Mouse (Mus musculus) CD4-positive, CD25-positive, alpha-beta regulatory T cell, adult 4 months (primary cell): ENCODE measurements around the gene Gm20481. TPM values are rescaled to one million over a fixed set of nuclear protein-coding genes. Genes with fewer than 3 reads are reported as not detected.
"Not testable (repeated sequence)": the region's sequence is repeated elsewhere in the genome, so short reads cannot be mapped to it uniquely, and the experiment has no call there.

Experiments used
- ATAC-seq: one replicate; pipeline ENCODE4 v1.8.0; 2017
- polyA plus RNA-seq, 2 experiments: library from polyadenylated mRNA; unstranded; fragments of 100-300 nt; shearing (Covaris generic); gene quantifications; one replicate each; pipeline ENCODE4 v1.2.1; 2017

Gene Gm20481
- polyA plus RNA-seq, 2 experiments from 2014 or later: 3.1 TPM; not detected in 1

DNA sequence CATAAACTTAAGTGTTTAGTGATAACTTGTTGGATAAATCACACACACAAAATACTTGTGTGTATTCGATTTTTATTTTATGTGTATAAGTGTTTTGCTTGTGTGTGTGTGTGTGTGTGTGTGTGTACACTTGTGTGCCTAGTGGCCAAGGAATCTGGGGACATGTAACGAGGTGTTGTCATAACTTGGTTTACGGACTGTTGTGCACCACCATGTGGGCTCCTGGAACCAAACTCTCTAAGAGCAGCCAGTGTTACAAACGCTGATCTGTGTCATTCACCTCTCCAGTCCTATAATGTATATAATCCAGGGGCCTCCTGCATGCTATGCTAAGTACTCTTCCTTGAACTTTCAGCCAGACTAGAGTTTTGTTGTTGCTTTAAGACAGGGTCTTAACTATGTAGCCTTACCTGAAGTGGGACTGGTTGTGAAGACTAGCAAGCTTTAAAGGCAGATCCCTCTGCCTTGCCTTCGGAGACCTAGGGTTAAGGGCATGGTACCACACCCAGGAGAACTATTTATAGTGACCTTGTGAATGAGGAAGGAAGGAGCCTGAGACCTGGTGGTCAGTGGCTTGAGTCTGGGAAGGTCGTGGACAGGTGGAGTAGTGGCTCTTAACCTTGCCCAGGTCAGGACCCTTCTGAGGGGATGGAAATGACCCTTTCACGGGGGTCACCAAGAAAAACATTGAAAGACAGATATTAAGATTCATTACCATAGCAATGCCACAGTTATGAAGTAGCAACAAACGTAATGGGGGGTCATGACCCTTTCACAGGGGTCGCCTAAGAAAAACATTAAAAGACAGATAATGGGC lies 33.5 kb downstream of the Gm20481 start:
- no peak for ATAC-seq

DNA sequence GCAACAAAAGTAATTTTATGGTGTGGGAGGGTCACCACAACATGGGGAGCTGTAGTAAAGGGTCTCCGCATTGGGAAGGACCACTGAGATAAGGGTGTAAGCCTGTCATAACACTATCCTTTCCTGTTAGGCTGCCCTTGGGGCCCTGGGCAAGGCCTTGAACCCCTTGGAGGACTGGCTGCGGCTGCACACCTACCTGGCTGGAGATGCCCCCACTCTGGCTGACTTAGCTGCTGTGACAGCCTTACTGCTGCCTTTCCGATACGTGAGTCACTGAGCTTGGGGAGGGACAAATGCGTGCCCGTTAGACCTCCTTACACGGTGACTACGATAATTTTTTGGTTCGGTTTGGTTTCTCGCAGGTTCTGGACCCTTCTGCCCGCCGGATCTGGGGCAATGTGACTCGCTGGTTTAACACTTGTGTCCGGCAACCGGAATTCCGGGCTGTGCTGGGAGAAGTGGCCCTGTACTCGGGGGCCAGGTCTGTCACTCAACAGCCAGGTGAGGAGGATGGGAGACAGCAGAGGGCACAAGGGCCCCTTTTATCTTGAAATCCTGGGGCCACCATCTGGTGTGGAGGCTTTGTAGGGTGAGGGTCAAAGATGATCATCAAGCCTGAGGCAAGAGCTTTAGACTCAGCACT lies 34.5 kb downstream of the Gm20481 start:
- no peak for ATAC-seq

DNA sequence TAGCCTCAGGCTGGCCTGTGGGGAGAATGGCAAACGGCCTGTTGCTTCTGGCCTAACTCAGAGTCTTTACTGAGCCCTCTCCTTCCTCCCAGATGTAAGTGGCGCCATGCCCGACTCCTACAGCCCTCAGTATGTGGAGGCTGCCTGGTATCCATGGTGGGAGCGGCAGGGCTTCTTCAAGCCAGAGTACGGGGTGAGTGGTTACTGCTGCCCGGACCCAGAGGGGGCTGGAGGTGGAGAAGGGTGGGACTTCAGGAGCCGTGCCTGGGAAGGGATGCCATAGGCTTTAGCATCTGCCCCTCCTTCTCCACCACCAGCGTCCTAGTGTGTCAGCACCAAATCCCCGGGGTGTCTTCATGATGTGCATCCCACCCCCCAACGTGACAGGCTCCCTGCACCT lies 35.4 kb downstream of the Gm20481 start:
- ATAC-seq: no peak

DNA sequence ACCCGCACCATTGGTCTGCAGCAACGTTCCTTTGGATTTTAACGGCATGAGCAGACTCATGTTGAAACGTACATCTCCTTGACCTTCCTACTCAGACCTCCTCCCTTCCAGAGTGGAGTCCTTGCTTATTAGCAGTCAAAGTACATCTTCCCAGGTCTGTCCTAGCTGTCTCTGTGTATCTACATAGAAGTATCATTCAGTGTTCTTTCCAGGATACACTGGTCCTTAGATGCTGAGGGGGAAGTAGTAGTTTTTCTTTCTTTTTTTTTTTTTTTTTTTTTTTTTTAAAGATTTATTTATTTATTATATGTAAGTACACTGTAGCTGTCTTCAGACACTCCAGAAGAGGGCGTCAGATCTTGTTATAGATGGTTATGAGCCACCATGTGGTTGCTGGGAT lies 36.2 kb downstream of the Gm20481 start:
- not testable (repeated sequence) for ATAC-seq

DNA sequence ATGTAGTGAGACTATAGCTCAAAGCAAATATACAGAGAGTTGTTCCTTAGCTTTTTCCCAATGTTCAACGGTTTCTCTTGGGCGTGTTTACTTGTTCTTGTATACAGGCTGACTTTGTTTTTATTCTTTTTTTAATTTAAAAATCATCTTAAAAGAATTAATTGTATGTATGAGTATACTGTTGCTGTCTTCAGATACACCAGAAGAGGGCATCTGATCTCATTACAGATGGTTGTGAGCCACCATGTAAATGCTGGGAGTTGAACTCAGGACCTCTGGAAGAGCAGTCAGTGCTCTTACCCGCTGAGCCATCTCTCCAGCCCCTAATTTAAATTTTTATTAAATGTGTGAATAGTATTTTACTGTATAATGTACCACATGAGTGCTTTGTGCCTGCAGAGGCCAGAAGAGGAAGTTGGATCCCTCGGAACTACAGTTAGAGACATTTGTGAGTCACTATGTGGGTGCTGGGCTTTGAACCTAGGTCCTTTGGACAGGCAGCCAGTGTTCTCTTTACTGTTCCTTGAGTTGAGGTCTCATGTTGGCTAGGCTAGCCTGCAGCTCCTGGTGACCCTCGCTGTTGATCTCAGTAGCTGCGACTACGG lies 37.8 kb downstream of the Gm20481 start:
- ATAC-seq: no peak

DNA sequence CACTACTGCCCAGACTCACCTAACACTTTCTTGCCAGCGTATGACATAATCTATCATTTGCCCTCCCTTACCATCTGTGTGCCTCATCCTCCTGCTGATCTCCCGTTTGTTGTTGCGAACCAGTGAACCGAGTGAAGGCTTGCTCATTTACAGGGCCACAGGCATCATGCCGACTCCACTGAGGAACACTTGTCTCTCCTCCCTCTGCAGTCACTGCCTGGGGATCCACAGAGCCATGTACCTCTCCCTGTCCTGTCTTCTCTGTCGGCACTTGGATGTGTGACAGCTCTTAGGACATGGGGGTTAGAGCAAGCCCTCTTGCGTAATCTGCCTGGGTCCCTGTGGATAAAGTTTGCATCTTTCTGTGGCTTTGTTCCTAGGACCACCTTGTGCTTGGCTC lies 39.9 kb downstream of the Gm20481 start:
- no peak for ATAC-seq

DNA sequence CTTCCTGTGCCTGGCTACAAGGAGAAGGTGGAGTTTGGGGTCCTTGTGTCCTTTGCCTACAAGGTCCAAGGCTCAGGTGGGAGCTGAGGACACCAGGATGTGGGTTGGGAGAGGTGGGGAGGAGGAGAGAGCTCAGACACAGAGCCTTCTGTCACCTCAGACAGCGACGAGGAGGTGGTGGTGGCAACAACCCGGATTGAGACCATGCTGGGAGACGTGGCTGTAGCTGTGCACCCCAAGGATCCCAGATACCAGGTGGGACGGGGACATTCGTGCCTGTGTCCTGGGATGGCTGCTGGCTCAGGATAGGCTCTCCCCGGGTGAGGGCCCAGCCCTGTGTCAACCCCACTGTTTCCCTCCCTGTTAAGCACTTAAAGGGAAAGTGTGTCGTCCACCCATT lies 41.7 kb downstream of the Gm20481 start:
- ATAC-seq: no peak

DNA sequence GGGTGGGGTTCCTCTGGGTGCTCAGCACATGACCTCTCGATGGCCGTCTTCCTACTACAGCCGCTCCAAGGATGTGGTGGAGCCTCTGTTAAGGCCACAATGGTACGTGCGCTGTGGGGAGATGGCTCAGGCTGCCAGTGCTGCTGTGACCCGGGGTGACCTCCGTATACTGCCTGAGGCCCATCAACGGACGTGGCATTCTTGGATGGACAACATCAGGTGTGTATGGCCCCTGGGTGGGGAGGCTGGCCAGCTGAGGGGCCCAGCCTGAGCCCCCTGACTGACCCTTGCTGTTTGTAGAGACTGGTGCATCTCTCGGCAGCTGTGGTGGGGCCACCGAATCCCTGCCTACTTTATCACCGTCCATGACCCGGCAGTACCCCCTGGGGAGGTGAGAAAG lies 42.7 kb downstream of the Gm20481 start:
- no peak for ATAC-seq

DNA sequence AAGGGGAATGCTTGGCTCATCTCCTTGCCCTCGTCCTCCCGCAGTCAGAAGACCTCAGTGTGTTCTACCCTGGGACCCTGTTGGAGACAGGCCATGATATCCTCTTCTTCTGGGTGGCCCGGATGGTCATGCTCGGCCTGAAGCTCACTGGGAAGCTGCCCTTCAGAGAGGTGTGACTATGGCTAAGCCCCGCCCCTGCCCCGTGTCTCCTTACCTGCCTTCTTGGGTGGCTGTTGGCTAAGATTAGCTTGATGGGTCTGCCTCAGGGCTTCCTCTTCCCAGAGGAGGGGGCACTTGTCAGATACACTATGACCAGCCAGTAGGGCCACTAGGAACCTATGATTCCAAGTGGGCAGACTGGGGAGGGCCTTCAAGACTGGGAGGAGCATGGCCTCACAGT lies 43.5 kb downstream of the Gm20481 start:
- ATAC-seq: no peak

DNA sequence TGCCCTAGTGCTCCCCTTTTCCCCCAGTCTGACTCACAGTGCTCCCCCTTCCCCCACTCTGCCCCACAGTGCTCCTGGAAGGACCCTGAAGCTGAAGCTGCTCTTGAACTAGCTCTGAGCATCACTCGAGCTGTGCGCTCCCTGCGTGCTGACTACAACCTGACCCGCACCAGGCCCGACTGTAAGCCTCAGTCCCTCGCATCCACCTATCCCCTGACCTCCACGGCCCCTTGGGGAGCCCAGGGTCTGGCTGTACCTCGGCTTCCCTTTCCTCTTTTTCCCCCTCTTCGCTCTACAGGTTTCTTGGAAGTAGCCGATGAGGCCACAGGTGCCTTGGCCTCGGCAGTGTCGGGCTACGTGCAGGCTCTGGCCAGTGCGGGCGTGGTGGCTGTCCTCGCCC lies 45.6 kb downstream of the Gm20481 start:
- ATAC-seq: no peak

DNA sequence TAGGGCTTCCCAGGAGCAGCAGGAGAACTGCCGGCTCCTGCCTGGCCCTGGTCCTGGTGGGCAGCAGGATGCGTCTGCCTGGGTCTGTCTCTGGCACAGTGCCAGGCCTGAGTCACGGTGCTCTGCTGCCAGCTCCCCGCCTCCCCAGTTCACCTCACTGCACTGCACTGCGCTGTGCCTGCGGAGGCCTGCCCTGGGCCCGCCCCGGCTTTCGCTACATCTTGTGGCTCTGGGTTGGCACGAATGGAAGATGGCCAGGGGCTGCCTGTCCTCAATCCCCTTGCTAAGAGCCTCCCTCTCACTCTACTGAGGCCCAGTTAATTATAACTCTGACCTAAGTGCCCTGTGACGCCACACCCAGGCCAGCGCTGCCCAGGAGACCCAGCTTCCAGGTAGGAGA lies 46.7 kb downstream of the Gm20481 start, which contains the start of gene Vwa7:
TSS of gene Vwa7 (plus strand) at position 204 of the 400 bp plus-strand sequence.
- no peak for ATAC-seq

DNA sequence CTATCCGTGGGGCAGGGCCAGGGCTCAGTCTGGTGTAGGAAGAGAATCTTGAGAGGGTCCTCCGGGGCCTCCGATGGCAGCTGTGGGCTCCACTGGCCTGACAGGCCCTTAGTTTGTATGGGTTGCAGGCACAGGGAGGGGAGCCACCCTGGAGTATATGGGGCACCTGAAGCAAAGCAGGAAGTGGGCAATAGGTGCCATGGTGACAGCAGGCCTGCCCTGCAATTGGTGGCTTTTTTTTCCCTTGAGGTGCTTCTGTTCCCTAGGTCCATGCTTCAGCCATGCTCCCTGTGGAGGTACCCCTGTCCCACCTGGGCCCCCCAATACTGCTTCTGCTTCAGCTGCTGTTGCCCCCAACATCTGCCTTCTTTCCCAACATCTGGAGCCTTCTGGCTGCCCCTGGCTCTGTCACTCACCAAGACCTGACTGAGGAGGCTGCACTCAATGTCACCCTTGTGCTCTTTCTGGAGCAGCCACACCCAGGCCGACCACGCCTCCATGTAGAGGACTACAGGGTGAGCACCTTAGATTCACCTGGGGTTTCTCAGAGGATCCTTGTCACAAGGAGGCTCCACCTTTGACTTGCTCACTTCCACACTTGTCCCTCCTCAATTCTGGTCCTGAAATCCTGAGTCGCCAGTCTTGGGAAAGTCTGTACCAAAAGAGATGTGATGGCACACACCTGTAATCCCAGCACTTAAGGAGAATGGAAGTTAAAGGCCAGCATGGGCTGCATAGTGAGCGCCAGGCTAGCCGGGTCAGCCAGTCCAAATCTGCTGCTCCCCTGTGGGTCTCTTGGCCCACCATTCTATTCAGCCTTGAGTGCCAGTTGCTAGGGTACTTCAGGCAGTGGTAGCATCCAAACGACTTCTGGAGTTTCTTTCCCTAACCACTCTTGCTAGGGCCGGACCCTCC lies 47.3 kb downstream of the Gm20481 start:
- peak; percentile 70 for ATAC-seq

DNA sequence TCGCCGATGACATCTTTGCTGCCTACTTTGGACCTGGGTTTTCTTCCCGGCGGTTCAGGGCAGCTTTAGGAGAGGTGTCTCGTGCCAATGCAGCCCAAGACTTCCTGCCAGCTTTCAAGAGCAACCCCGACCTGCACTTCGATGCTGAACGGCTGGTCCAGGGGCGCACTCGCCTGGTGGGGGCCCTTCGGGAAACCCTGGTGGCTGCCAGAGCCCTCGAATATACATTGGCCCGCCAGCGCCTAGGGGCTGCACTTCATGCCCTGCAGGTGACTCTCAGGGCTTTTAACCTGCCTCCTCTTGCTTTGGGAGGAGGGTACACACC lies 48.0 kb downstream of the Gm20481 start:
- ATAC-seq: no peak

DNA sequence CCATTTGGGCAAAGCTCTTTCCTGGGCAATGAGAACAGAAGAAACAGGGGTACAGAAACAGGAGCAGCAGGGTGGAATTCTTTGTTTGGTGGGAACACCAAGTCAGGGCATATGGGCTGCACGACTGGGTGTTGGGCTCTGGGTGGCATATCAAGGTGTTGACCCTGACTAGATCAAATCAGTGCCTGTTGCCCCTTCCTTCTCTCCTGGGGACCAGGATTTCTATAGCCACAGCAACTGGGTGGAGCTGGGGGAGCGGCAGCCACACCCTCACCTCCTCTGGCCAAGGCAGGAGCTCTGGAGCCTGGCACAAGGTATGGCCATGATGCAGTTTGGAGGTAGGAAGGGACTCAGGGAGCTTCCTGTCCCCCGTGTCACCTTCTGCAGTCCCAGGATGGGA lies 48.5 kb downstream of the Gm20481 start:
- no peak for ATAC-seq

DNA sequence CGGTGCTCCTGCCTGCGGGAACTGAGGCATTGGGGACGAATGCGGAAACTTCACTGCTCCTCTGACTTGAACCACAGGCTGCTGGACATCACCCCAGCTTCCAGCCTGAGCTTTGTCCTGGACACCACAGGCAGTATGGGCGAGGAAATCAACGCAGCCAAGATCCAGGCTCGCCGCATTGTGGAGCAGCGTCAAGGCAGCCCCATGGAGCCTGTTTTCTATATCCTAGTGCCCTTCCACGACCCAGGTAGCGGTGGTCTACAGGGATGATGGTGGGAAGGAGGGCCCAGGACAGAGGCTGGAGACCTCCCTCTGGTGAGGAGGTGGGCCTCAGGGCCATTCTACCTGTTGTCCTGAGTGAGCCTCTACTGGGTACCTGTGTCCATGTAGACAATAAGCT lies 50.2 kb downstream of the Gm20481 start:
- no peak for ATAC-seq

DNA sequence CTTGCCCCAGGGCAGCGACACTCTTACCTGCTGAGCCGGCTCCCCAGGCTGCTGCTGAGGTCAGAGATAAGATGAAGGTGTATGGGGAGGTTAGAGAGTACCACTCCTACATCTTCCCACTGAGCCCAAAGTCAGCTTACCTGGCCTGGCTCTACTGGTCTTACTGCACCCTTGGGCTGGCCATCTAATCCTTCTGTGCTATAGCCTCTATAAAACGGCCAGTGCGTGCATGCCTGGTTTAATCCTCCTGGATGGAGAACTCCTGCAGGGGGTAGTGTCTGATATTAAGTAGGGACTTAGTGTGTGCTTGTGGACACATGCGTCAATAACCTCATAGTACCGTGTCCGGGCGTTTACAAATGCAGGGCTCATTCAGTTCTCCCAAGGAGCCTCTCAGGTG lies 50.8 kb downstream of the Gm20481 start:
- no peak for ATAC-seq

DNA sequence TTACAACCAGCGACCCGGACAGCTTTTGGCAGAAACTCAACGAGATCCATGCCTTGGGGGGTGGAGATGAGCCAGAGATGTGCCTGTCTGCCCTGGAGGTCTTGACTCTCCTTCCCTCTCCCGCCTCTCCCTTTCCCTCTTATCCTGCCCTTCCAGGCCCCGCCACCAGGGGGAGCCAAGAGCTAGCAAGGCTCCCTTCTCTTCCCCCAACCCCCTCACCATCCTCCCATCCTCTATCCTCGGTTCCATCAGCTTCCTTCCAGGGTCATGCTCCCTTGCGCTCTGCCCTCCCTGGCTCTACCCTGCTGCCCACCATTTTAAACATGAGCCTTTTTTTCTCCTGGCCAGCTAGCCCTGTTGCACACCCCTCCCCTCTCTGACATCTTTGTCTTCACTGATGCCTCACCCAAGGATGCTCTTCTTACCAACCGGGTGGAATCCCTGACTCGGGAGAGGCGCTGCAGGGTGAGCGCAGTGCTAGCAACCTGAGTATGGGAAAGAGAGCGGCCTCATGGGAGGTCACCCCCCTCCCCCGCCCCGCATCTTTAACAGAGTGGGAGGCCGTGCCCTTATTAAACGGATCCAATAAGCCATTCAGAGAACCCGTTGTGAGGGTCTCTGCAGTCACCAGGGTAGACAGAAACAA lies 51.6 kb downstream of the Gm20481 start:
- peak; percentile 74 for ATAC-seq

Other genes with a start within 250 kb of the Gm20481 start
- not detected for gene C4b, start 226.0 kb upstream of the Gm20481 start, polyA plus RNA-seq
- not detected for gene Cyp21a1, start 165.4 kb upstream of the Gm20481 start, polyA plus RNA-seq
- 10 to 100 TPM; 24.4 to 46.0 TPM for gene Stk19, start 133.0 kb upstream of the Gm20481 start, polyA plus RNA-seq
- 10 to 100 TPM; 28.8 to 33.4 TPM for gene Dxo, start 132.9 kb upstream of the Gm20481 start, polyA plus RNA-seq
- 10 to 100 TPM; 26.8 to 44.1 TPM for gene Skiv2l, start 119.7 kb upstream of the Gm20481 start, polyA plus RNA-seq
- 10 to 100 TPM; 33.2 to 44.8 TPM for gene Nelfe, start 119.5 kb upstream of the Gm20481 start, polyA plus RNA-seq
- under 1 TPM; 0.27 to 0.61 TPM for gene Cfb, start 107.4 kb upstream of the Gm20481 start, polyA plus RNA-seq
- gene Zbtb12, start 90.4 kb upstream of the Gm20481 start, polyA plus RNA-seq: not detected
- not detected for gene Gm20547, start 87.9 kb upstream of the Gm20481 start, polyA plus RNA-seq
- gene C2, start 71.6 kb upstream of the Gm20481 start, polyA plus RNA-seq: 1 to 10 TPM; 1.1 to 2.5 TPM
- 10 to 100 TPM; 21.8 to 30.5 TPM for gene Ehmt2, start 71.4 kb upstream of the Gm20481 start, polyA plus RNA-seq
- not detected for gene Slc44a4, start 55.4 kb upstream of the Gm20481 start, polyA plus RNA-seq
- 10 to 100 TPM; 32.5 to 40.6 TPM for gene Neu1, start 38.7 kb upstream of the Gm20481 start, polyA plus RNA-seq
- 1 to 10 TPM in 1 of 2 experiments, under 1 TPM in 1; 0.84 to 3.7 TPM for gene Hspa1b, start 10.7 kb upstream of the Gm20481 start, polyA plus RNA-seq
- 1 to 10 TPM in 1 of 2 experiments, not detected in 1; 1.1 TPM for gene Hspa1a, start 2.2 kb downstream of the Gm20481 start, polyA plus RNA-seq
- 1 to 10 TPM in 1 of 2 experiments, under 1 TPM in 1; 0.17 to 1.3 TPM for gene Hspa1l, start 2.8 kb downstream of the Gm20481 start, polyA plus RNA-seq
- 10 to 100 TPM; 51.4 to 54.8 TPM for gene Lsm2, start 11.9 kb downstream of the Gm20481 start, polyA plus RNA-seq
- 10 to 100 TPM; 28.4 to 31.6 TPM for gene Vars, start 31.1 kb downstream of the Gm20481 start, polyA plus RNA-seq
- under 1 TPM; 0.12 to 0.14 TPM for gene Vwa7, start 46.7 kb downstream of the Gm20481 start, polyA plus RNA-seq
- 1 to 10 TPM; 2.7 to 2.8 TPM for gene Sapcd1, start 58.1 kb downstream of the Gm20481 start, polyA plus RNA-seq
- gene Msh5, start 76.8 kb downstream of the Gm20481 start, polyA plus RNA-seq: 1 to 10 TPM; 1.8 to 2.5 TPM
- gene Clic1, start 80.1 kb downstream of the Gm20481 start, polyA plus RNA-seq: 100 to 1,000 TPM; 490 to 619 TPM
- gene Ddah2, start 89.1 kb downstream of the Gm20481 start, polyA plus RNA-seq: 1 to 10 TPM; 1.1 to 6.3 TPM
- not detected for gene Ly6g6c, start 95.5 kb downstream of the Gm20481 start, polyA plus RNA-seq
- not detected for gene Mpig6b, start 96.3 kb downstream of the Gm20481 start, polyA plus RNA-seq
- gene Ly6g6e, start 107.0 kb downstream of the Gm20481 start, polyA plus RNA-seq: not detected
- gene Ly6g6d, start 108.2 kb downstream of the Gm20481 start, polyA plus RNA-seq: not detected
- gene Ly6g6f, start 115.7 kb downstream of the Gm20481 start, polyA plus RNA-seq: not detected
- gene Abhd16a, start 119.4 kb downstream of the Gm20481 start, polyA plus RNA-seq: 10 to 100 TPM; 23.5 to 27.2 TPM
- gene Ly6g5c, start 138.4 kb downstream of the Gm20481 start, polyA plus RNA-seq: not detected
- 1 to 10 TPM; 2.5 to 2.8 TPM for gene Ly6g5b, start 145.5 kb downstream of the Gm20481 start, polyA plus RNA-seq
- 10 to 100 TPM; 80.4 to 86.0 TPM for gene Gpank1, start 151.5 kb downstream of the Gm20481 start, polyA plus RNA-seq
- 100 to 1,000 TPM; 243 to 284 TPM for gene Csnk2b, start 152.1 kb downstream of the Gm20481 start, polyA plus RNA-seq
- 10 to 100 TPM; 24.2 to 33.4 TPM for gene D17H6S53E, start 156.5 kb downstream of the Gm20481 start, polyA plus RNA-seq
- gene Apom, start 162.1 kb downstream of the Gm20481 start, polyA plus RNA-seq: under 1 TPM in 1 of 2 experiments, not detected in 1; 0.32 TPM
- 10 to 100 TPM; 16.9 to 31.5 TPM for gene Bag6, start 165.3 kb downstream of the Gm20481 start, polyA plus RNA-seq
- gene Prrc2a, start 195.0 kb downstream of the Gm20481 start, polyA plus RNA-seq: 10 to 100 TPM; 43.0 to 75.1 TPM
- gene Aif1, start 206.2 kb downstream of the Gm20481 start, polyA plus RNA-seq: 1 to 10 TPM; 1.8 to 3.7 TPM
- 10 to 100 TPM in 1 of 2 experiments, 1 to 10 TPM in 1; 7.3 to 10.0 TPM for gene Lst1, start 218.5 kb downstream of the Gm20481 start, polyA plus RNA-seq
- gene Ltb, start 224.5 kb downstream of the Gm20481 start, polyA plus RNA-seq: 100 to 1,000 TPM; 154 to 344 TPM
- gene Tnf, start 232.1 kb downstream of the Gm20481 start, polyA plus RNA-seq: 10 to 100 TPM; 15.3 to 23.5 TPM
- gene Lta, start 235.4 kb downstream of the Gm20481 start, polyA plus RNA-seq: 10 to 100 TPM; 82.7 to 99.0 TPM